Comparison of ENCODE assay signal across 8 mouse cellular contexts in the genomic region with DNA sequence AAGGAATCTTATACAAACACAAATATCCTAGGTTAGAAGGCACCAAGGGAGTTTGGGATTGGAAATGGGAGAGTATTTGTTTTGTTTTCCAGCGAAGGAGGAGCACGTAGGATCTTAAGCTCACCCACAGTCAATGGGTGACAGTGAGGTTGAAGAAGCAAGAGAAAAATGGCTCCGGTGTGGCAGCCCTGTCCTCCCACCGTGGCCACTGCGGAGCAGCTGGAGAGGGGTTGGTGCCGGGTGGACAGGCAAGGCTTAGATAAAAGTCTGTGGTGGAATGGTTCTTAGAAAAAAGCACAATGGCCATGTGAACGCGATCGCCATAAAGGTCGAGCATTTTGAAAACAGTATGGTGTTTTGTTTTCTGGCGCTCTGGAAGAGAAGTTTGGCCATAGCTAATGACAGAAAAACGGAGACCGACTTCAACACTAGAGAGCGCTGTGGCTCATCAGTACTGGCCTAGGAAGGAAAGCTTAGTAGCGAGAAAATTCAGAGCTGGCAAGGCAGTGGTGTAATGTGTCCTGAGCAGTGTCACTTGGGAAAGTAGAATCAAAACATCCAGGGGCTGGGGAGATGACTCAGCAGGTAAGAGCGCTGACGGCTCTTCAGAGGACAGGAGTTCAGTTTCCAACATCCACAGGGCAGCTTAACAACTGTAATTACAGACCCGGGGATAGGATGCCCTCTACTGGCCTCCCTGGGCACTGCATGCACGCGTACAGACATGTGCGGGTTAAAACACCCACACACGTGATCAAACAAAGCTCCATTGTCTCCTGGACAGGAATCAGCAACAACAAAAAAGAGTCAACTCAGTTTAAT. TPM values are rescaled to one million over a fixed set of nuclear protein-coding genes. Genes with fewer than 3 reads are reported as not detected.
DNase-seq lines count a peak whose midpoint lies in the region; ATAC-seq lines count a peak whose summit lies in the region.

No protein-coding gene starts in this region.

- no peaks in the 10 kb centered on the region for H3K9me3 ChIP-seq in heart, embryonic 14.5 days (ENCODE audit: control insufficient read depth, low read length)
- H3K9me3 ChIP-seq in liver, embryonic 13.5 days (replicated peaks), result no peaks in the 10 kb centered on the region
- no peaks in the 10 kb centered on the region for H3K9me3 ChIP-seq in stomach, embryonic 16.5 days (replicated peaks; ENCODE audit: control insufficient read depth, low read length)

- peak; percentile 60 for DNase-seq in c-Kit-negative CD71-positive TER-119-positive erythroid progenitor cells, embryonic 14.5 days (ENCODE audit: low read depth, low spot score)
- DNase-seq in fibroblast of lung, adult 2 months (ENCODE audit: low read depth), result peak; percentile 81
- peak; percentile 71 for DNase-seq in kidney, postnatal 14 days
- peak; percentile 78 for DNase-seq in liver, embryonic 13.5 days
- peak; percentile 93 for DNase-seq in neural tube, embryonic 10.5 days (ENCODE audit: extremely low spot score, low spot score)

- no peak overlapping the region for H3K9ac ChIP-seq in heart, embryonic 14.5 days (ENCODE audit: low read length)
- H3K9ac ChIP-seq in liver, embryonic 13.5 days, result peak overlapping the region; percentile 40; the same call in 1 of the 2 replicates
- H3K9ac ChIP-seq in stomach, embryonic 16.5 days (ENCODE audit: low read length), result no peak overlapping the region

- H3K4me2 ChIP-seq in heart, embryonic 14.5 days (ENCODE audit: low read length), result peak overlapping the region; percentile 56
- H3K4me2 ChIP-seq in liver, embryonic 13.5 days, result peak overlapping the region; percentile 61
- H3K4me2 ChIP-seq in stomach, embryonic 16.5 days (ENCODE audit: low read depth, low read length), result peak overlapping the region; percentile 36

- H3K27ac ChIP-seq in heart, embryonic 14.5 days (replicated peaks in 1 of 2; ENCODE audit: control insufficient read depth in 1 of 2, insufficient read depth in 1 of 2, low read depth in 2 of 2, low read length in 2 of 2), result no peak overlapping the region
- 0 out of 2 replicates have a peak overlapping the region, but pooled peaks have one; percentile 9 for H3K27ac ChIP-seq in liver, embryonic 13.5 days
- no peak overlapping the region for H3K27ac ChIP-seq in stomach, embryonic 16.5 days (ENCODE audit: low read length)

- H3K4me3 ChIP-seq in heart, embryonic 14.5 days (ENCODE audit: control insufficient read depth in 1 of 2, insufficient read depth in 1 of 2, low read depth in 1 of 2, low read length in 2 of 2), result peak overlapping the region; percentile 18 to 42
- peak overlapping the region; percentile 41 for H3K4me3 ChIP-seq in liver, embryonic 13.5 days (replicated peaks)
- H3K4me3 ChIP-seq in stomach, embryonic 16.5 days (replicated peaks; ENCODE audit: low read length), result peak overlapping the region; percentile 30

- no peaks in the 10 kb centered on the region for H3K36me3 ChIP-seq in heart, embryonic 14.5 days (ENCODE audit: control insufficient read depth, insufficient read depth, low read length)
- H3K36me3 ChIP-seq in liver, embryonic 13.5 days, result no peaks in the 10 kb centered on the region
- H3K36me3 ChIP-seq in stomach, embryonic 16.5 days (ENCODE audit: control insufficient read depth, insufficient read depth, low read length), result no peaks in the 10 kb centered on the region

- H3K27me3 ChIP-seq in heart, embryonic 14.5 days (ENCODE audit: control insufficient read depth, insufficient read depth, low read length), result no peaks in the 10 kb centered on the region
- H3K27me3 ChIP-seq in liver, embryonic 13.5 days, result no peaks in the 10 kb centered on the region
- H3K27me3 ChIP-seq in stomach, embryonic 16.5 days (ENCODE audit: control insufficient read depth, insufficient read depth, low read length), result no peaks in the 10 kb centered on the region

- H3K4me1 ChIP-seq in heart, embryonic 14.5 days (ENCODE audit: control insufficient read depth in 2 of 2, insufficient read depth in 2 of 2, low read length in 2 of 2), result peaks cover 0 to 3% of the 10 kb centered on the region in 2 experiments; a peak in 1 of 4 replicates
- H3K4me1 ChIP-seq in liver, embryonic 13.5 days (replicated peaks), result peaks cover 6% of the 10 kb centered on the region
- no peaks in the 10 kb centered on the region for H3K4me1 ChIP-seq in stomach, embryonic 16.5 days (ENCODE audit: control insufficient read depth, insufficient read depth, low read length)

- ATAC-seq in CD4-positive, CD25-positive, alpha-beta regulatory T cell, adult 4 months, result peak; percentile 90
- ATAC-seq in heart, embryonic 14.5 days (ENCODE audit: insufficient number of reproducible peaks, insufficient read depth, low FRiP score, low read depth), result peak; percentile 39; the same call in 1 of the 2 replicates
- ATAC-seq in liver, embryonic 13.5 days (ENCODE audit: low read depth), result peak; percentile 87
- ATAC-seq in stomach, embryonic 16.5 days (ENCODE audit: insufficient read depth, low FRiP score), result peak; percentile 74; the same call in 1 of the 2 replicates

- WGBS in heart, embryonic 14.5 days, result 18% methylated on average over 22 of the region's 22 CpGs
- 16% methylated on average over 22 of the region's 22 CpGs for WGBS in liver, embryonic 13.5 days (ENCODE audit: insufficient replicate concordance)
- WGBS in stomach, embryonic 16.5 days, result 20% methylated on average over 22 of the region's 22 CpGs

RNA-seq across cellular contexts. Expression of a gene that starts 14.8 kb away (rescaled TPM):
- polyA plus RNA-seq in CD4-positive, CD25-positive, alpha-beta regulatory T cell, adult 4 months (2017; shearing (Covaris generic)), result not detected
- polyA plus RNA-seq in heart, embryonic 14.5 days (2014; fragmentation: Nextera tagmentation; extraction: Ambion mirVana), result not detected in 2 replicates
- not detected in 2 replicates for polyA plus RNA-seq in liver, embryonic 13.5 days (2015; fragmentation: Nextera tagmentation; extraction: Ambion mirVana)
- 0.28 and 0.49 TPM in 2 replicates for polyA plus RNA-seq in stomach, embryonic 16.5 days (2015; fragmentation: Nextera tagmentation; extraction: Ambion mirVana)

RNA-seq across cellular contexts. Expression of a gene that starts 49.6 kb away (rescaled TPM):
- 10 to 100 TPM; 20.9 to 40.3 TPM for polyA plus RNA-seq in CD4-positive, CD25-positive, alpha-beta regulatory T cell, adult 4 months (2017; shearing (Covaris generic))
- 33.2 and 38.4 TPM in 2 replicates for polyA plus RNA-seq in heart, embryonic 14.5 days (2014; fragmentation: Nextera tagmentation; extraction: Ambion mirVana)
- polyA plus RNA-seq in liver, embryonic 13.5 days (2015; fragmentation: Nextera tagmentation; extraction: Ambion mirVana), result 39.9 and 43.5 TPM in 2 replicates
- polyA plus RNA-seq in stomach, embryonic 16.5 days (2015; fragmentation: Nextera tagmentation; extraction: Ambion mirVana), result 34.5 and 43.0 TPM in 2 replicates

Comparison
In these comparisons a context has a peak if more than half of its experiments do, and no peak if none do; other contexts are left out.
1. ATAC-seq: peak in every context shown above with its lines; median percentile 90 in CD4-positive, CD25-positive, alpha-beta regulatory T cell, adult 4 months; 87 in liver, embryonic 13.5 days; 74 in stomach, embryonic 16.5 days; 39 in heart, embryonic 14.5 days.